Comparison of ENCODE assay signal across 10 mouse cellular contexts in the genomic region with DNA sequence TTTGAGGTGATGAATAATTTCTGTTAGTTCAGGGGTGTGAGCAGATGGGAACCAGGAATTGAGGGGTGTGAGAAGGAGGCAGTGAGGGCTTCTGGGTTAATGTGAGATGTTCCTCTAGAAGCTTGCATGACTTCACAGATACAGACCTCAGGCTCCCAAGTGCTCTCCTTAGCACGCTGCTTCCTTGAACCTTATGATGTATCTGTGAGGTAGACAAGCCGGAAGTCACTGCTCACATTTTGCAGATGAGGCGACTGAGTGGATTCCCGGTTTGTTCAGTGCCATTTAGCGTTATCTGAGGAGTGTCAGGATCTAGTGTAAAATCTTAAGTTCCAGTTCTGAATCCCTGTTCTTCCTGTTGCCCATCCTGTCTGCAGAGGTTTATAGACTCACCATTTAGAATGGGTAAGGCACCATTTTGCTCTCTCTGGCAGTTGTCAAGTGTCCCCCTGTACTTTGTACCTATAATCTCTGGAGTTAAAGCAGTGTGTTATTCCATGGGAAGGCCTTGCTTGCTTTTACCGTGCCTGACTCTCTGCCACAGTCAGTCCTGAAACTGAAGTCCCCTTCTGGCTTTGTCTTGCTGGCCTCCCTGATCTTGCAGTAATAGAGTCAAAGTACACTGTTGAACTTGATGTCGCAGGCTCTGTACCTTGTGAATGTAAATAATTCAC. TPM values are rescaled to one million over a fixed set of nuclear protein-coding genes. Genes with fewer than 3 reads are reported as not detected.
A peak's percentile ranks its signal among the peaks of the same experiment; 100 is the strongest.
DNase-seq lines count a peak whose midpoint lies in the region; ATAC-seq lines count a peak whose summit lies in the region.
"Had no signal": no experiment of that assay in that cellular context is flagged by ENCODE, and none has a peak within 500 bp of the region (broad histone marks: within the 10 kb centered on the region; RNA-seq: fewer than 3 reads in every experiment).

No protein-coding gene starts in this region.

- peak overlapping the region; percentile 42 for H3K9ac ChIP-seq in kidney, embryonic 16.5 days (replicated peaks; ENCODE audit: low read length)
- peak overlapping the region; percentile 15; the same call in 1 of the 2 replicates for H3K9ac ChIP-seq in embryonic facial prominence, embryonic 15.5 days
- H3K9ac ChIP-seq in neural tube, embryonic 14.5 days (replicated peaks; ENCODE audit: low read depth, low read length) = peak overlapping the region; percentile 52

- WGBS in kidney, embryonic 16.5 days = 48% methylated on average over 7 of the region's 7 CpGs
- 57% methylated on average over 7 of the region's 7 CpGs for WGBS in embryonic facial prominence, embryonic 15.5 days
- WGBS in limb, embryonic 10.5 days = 76% methylated on average over 7 of the region's 7 CpGs
- 55% methylated on average over 7 of the region's 7 CpGs for WGBS in neural tube, embryonic 14.5 days

- H3K27me3 ChIP-seq in kidney, embryonic 16.5 days (ENCODE audit: insufficient read depth, low read length) = no peaks in the 10 kb centered on the region
- H3K27me3 ChIP-seq in embryonic facial prominence, embryonic 15.5 days = no peaks in the 10 kb centered on the region
- H3K27me3 ChIP-seq in limb, embryonic 10.5 days (ENCODE audit: low read depth, poor library complexity, severe bottlenecking) = no peaks in the 10 kb centered on the region
- no peaks in the 10 kb centered on the region for H3K27me3 ChIP-seq in neural tube, embryonic 14.5 days (ENCODE audit: control insufficient read depth, insufficient read depth, low read length)

- H3K36me3 ChIP-seq in kidney, embryonic 16.5 days (ENCODE audit: insufficient read depth, low read length) = no peaks in the 10 kb centered on the region
- H3K36me3 ChIP-seq in embryonic facial prominence, embryonic 15.5 days = no peaks in the 10 kb centered on the region
- peaks cover 4% of the 10 kb centered on the region for H3K36me3 ChIP-seq in limb, embryonic 10.5 days
- no peaks in the 10 kb centered on the region for H3K36me3 ChIP-seq in neural tube, embryonic 14.5 days (ENCODE audit: control insufficient read depth, insufficient read depth, low read length)

- H3K4me3 ChIP-seq in kidney, embryonic 16.5 days (ENCODE audit: low read length) = peak overlapping the region; percentile 84
- H3K4me3 ChIP-seq in embryonic facial prominence, embryonic 15.5 days (replicated peaks) = peak overlapping the region; percentile 85
- H3K4me3 ChIP-seq in limb, embryonic 10.5 days = peak overlapping the region; percentile 89
- H3K4me3 ChIP-seq in neural tube, embryonic 14.5 days (ENCODE audit: low read depth, low read length) = peak overlapping the region; percentile 76
- H3K4me3 ChIP-seq: megakaryocyte, embryonic 14.5 days had no signal

- H3K4me2 ChIP-seq in kidney, embryonic 16.5 days (replicated peaks; ENCODE audit: low read depth, low read length) = peak overlapping the region; percentile 94
- H3K4me2 ChIP-seq in embryonic facial prominence, embryonic 15.5 days (replicated peaks) = peak overlapping the region; percentile 83
- peak overlapping the region; percentile 100 for H3K4me2 ChIP-seq in neural tube, embryonic 14.5 days (ENCODE audit: low read depth, low read length)

- peaks cover 42% of the 10 kb centered on the region for H3K4me1 ChIP-seq in kidney, embryonic 16.5 days (ENCODE audit: insufficient read depth, low read length)
- H3K4me1 ChIP-seq in embryonic facial prominence, embryonic 15.5 days = peaks cover 31% of the 10 kb centered on the region
- H3K4me1 ChIP-seq in limb, embryonic 10.5 days = peaks cover 37% of the 10 kb centered on the region
- H3K4me1 ChIP-seq in neural tube, embryonic 14.5 days (ENCODE audit: control insufficient read depth, insufficient read depth, low read length) = peaks cover 36% of the 10 kb centered on the region

- no peaks in the 10 kb centered on the region for H3K9me3 ChIP-seq in kidney, embryonic 16.5 days (ENCODE audit: low read length)
- H3K9me3 ChIP-seq in embryonic facial prominence, embryonic 15.5 days (replicated peaks) = no peaks in the 10 kb centered on the region
- no peaks in the 10 kb centered on the region for H3K9me3 ChIP-seq in limb, embryonic 10.5 days (replicated peaks)
- H3K9me3 ChIP-seq in neural tube, embryonic 14.5 days (ENCODE audit: control insufficient read depth, low read length) = no peaks in the 10 kb centered on the region
- H3K9me3 ChIP-seq: megakaryocyte, embryonic 14.5 days had no signal

- no peak for DNase-seq in kidney, postnatal 14 days
- DNase-seq in limb, embryonic 10.5 days (ENCODE audit: low spot score) = no peak
- DNase-seq in gastrocnemius, postnatal 25 days = no peak
- no peak for DNase-seq in embryo, embryonic 10 days (ENCODE audit: low spot score)

- no peak for ATAC-seq in kidney, embryonic 16.5 days (ENCODE audit: low FRiP score, low TSS enrichment)
- ATAC-seq in embryonic facial prominence, embryonic 15.5 days (ENCODE audit: insufficient number of reproducible peaks, low FRiP score, low TSS enrichment, low read depth) = no peak
- ATAC-seq in neural tube, embryonic 14.5 days (ENCODE audit: low read depth) = no peak
- no peak for ATAC-seq in inflammation-experienced regulatory T-cells, adult 6 months
- ATAC-seq: Patski had no signal

- H3K27ac ChIP-seq in kidney, embryonic 16.5 days (ENCODE audit: low read length) = 0 out of 2 replicates have a peak overlapping the region, but pooled peaks have one; percentile 26
- H3K27ac ChIP-seq in embryonic facial prominence, embryonic 15.5 days (replicated peaks) = no peak overlapping the region
- H3K27ac ChIP-seq in limb, embryonic 10.5 days = no peak overlapping the region
- no peak overlapping the region for H3K27ac ChIP-seq in neural tube, embryonic 14.5 days (ENCODE audit: low read depth, low read length)

RNA-seq across cellular contexts. Expression of a gene that starts 3.0 kb away (rescaled TPM):
- polyA plus RNA-seq in kidney, embryonic 16.5 days (2015; fragmentation: Nextera tagmentation; extraction: Ambion mirVana) = 17.3 and 18.1 TPM in 2 replicates
- 16.4 and 18.3 TPM in 2 replicates for polyA plus RNA-seq in embryonic facial prominence, embryonic 15.5 days (2015; fragmentation: Nextera tagmentation; extraction: Ambion mirVana)
- 14.3 and 19.5 TPM in 2 replicates for polyA plus RNA-seq in limb, embryonic 10.5 days (2016; fragmentation: Nextera tagmentation; extraction: Ambion mirVana)
- polyA plus RNA-seq in neural tube, embryonic 14.5 days (2014; fragmentation: Nextera tagmentation; extraction: Ambion mirVana) = 27.1 and 28.6 TPM in 2 replicates
- 10 to 100 TPM; 14.8 to 17.2 TPM for total RNA-seq in gastrocnemius, postnatal 25 days (2021)
- 1 to 10 TPM; 2.0 to 4.4 (median 4.0) TPM for polyA plus RNA-seq in inflammation-experienced regulatory T-cells, adult 6 months (2017; shearing (Covaris generic))
